In genomic region chr7:66340044-66340443, GRCm38 (mm10) we compare ENCODE assay signal across 16 mouse cellular contexts. TPM values are rescaled to one million over a fixed set of nuclear protein-coding genes. Genes with fewer than 3 reads are reported as not detected.
DNase-seq lines count a peak whose midpoint lies in the region; ATAC-seq and TF ChIP-seq lines count a peak whose summit lies in the region.
"Had no signal": no experiment of that assay in that cellular context is flagged by ENCODE, and none has a peak within 500 bp of the region (broad histone marks: within the 10 kb centered on the region; RNA-seq: fewer than 3 reads in every experiment).

No protein-coding gene starts in this region.

- H3K4me1 ChIP-seq in kidney, embryonic 15.5 days: peaks cover 10% of the 10 kb centered on the region
- no peaks in the 10 kb centered on the region for H3K4me1 ChIP-seq in testis, adult 2 months (ENCODE audit: control insufficient read depth, insufficient read depth, low read length)
- no peaks in the 10 kb centered on the region for H3K4me1 ChIP-seq in cerebellum, adult 2 months (ENCODE audit: control insufficient read depth, insufficient read depth, low read length)
- H3K4me1 ChIP-seq in midbrain, embryonic 14.5 days (ENCODE audit: control insufficient read depth, insufficient read depth, low read length): no peaks in the 10 kb centered on the region
- H3K4me1 ChIP-seq: liver, embryonic 13.5 days; midbrain, embryonic 13.5 days had no signal

- intact Hi-C loops in gastrocnemius, adult 2 months (cut with DNase I): loop anchor here (5.0 kb wide), 1 partner anchor 47 kb away; the partner anchor contains the start of gene Lrrk1
- intact Hi-C loops in gastrocnemius, postnatal 14 days (cut with DNase I; ENCODE audit: low total_unique reads): loop anchor here (5.0 kb wide), 1 partner anchor 33 kb away; no protein-coding TSS in a partner anchor

- H3K9me3 ChIP-seq in kidney, embryonic 15.5 days (replicated peaks): no peaks in the 10 kb centered on the region
- no peaks in the 10 kb centered on the region for H3K9me3 ChIP-seq in midbrain, embryonic 14.5 days (ENCODE audit: control insufficient read depth, low read length)
- H3K9me3 ChIP-seq: liver, embryonic 13.5 days; midbrain, embryonic 13.5 days had no signal

- H3K27ac ChIP-seq in gastrocnemius, adult 2 months: peak overlapping the region; percentile 74
- 0 out of 2 replicates have a peak overlapping the region, but pooled peaks have one; percentile 45 for H3K27ac ChIP-seq in kidney, embryonic 15.5 days
- peak overlapping the region; percentile 60 for H3K27ac ChIP-seq in testis, adult 2 months (ENCODE audit: control insufficient read depth, insufficient read depth, low read depth, low read length)
- H3K27ac ChIP-seq in cerebellum, adult 2 months (ENCODE audit: insufficient read depth, low read length): no peak overlapping the region
- no peak overlapping the region for H3K27ac ChIP-seq in midbrain, embryonic 14.5 days (replicated peaks; ENCODE audit: low read depth, low read length)
- H3K27ac ChIP-seq: liver, embryonic 13.5 days; midbrain, embryonic 13.5 days had no signal

- no peak overlapping the region for H3K4me3 ChIP-seq in gastrocnemius, adult 2 months
- no peak overlapping the region for H3K4me3 ChIP-seq in kidney, embryonic 15.5 days (replicated peaks)
- H3K4me3 ChIP-seq in testis, adult 2 months (ENCODE audit: control insufficient read depth, low read depth, low read length): no peak overlapping the region
- no peak overlapping the region for H3K4me3 ChIP-seq in cerebellum, adult 2 months (replicated peaks; ENCODE audit: insufficient read depth, low read depth, low read length)
- no peak overlapping the region for H3K4me3 ChIP-seq in midbrain, embryonic 14.5 days (replicated peaks; ENCODE audit: low read depth, low read length)
- H3K4me3 ChIP-seq: liver, embryonic 13.5 days; midbrain, embryonic 13.5 days had no signal

- WGBS in kidney, embryonic 15.5 days: 20% methylated on average over 3 of the region's 3 CpGs
- WGBS in cerebellum, adult 2 months: 52% methylated on average over 3 of the region's 3 CpGs
- WGBS in midbrain, embryonic 14.5 days: 67% methylated on average over 3 of the region's 3 CpGs

- no peak for TF ChIP-seq POLR2A in testis, adult 2 months (IDR thresholded peaks at IDR 0.05; ENCODE audit: control insufficient read depth, low read depth, low read length)
- no peak for TF ChIP-seq POLR2A in cerebellum, adult 2 months (IDR thresholded peaks at IDR 0.05; ENCODE audit: borderline replicate concordance, insufficient read depth, low read length)

- DNase-seq in gastrocnemius, adult 2 months: no peak
- DNase-seq in gastrocnemius, postnatal 14 days: no peak
- no peak for DNase-seq in kidney, postnatal 10 days
- DNase-seq in testis, postnatal 10 days (ENCODE audit: low spot score): no peak
- DNase-seq in cerebellum, adult 2 months: no peak
- no peak for DNase-seq in midbrain, embryonic 14.5 days
- DNase-seq: cerebellum, adult 11-12 months; kidney, postnatal 25 days; liver, embryonic 13.5 days had no signal

- ATAC-seq in kidney, embryonic 15.5 days (replicated peaks; ENCODE audit: low FRiP score): 0 out of 2 replicates have a peak, but pooled peaks have one; percentile 52
- no peak for ATAC-seq in midbrain, embryonic 14.5 days (ENCODE audit: low FRiP score, low TSS enrichment)
- ATAC-seq: midbrain, embryonic 13.5 days had no signal

- no peaks in the 10 kb centered on the region for H3K27me3 ChIP-seq in kidney, embryonic 15.5 days
- H3K27me3 ChIP-seq in testis, adult 2 months (ENCODE audit: control insufficient read depth, insufficient read depth, low read length): no peaks in the 10 kb centered on the region
- H3K27me3 ChIP-seq in cerebellum, adult 2 months (ENCODE audit: control insufficient read depth, insufficient read depth, low read length): no peaks in the 10 kb centered on the region; the same call in 1 of the 2 replicates
- no peaks in the 10 kb centered on the region for H3K27me3 ChIP-seq in midbrain, embryonic 14.5 days (ENCODE audit: control insufficient read depth, insufficient read depth, low read length)
- H3K27me3 ChIP-seq: liver, embryonic 13.5 days; midbrain, embryonic 13.5 days had no signal

- TF ChIP-seq CTCF in gastrocnemius, adult 2 months (IDR thresholded peaks at IDR 0.05): no peak
- TF ChIP-seq CTCF in testis, adult 2 months (IDR thresholded peaks at IDR 0.05; ENCODE audit: control insufficient read depth, insufficient read depth, insufficient replicate concordance, low read depth, low read length): no peak
- TF ChIP-seq CTCF in cerebellum, adult 2 months (IDR thresholded peaks at IDR 0.05; ENCODE audit: borderline replicate concordance, insufficient read depth, low read depth, low read length): no peak

- H3K36me3 ChIP-seq in kidney, embryonic 15.5 days: no peaks in the 10 kb centered on the region
- no peaks in the 10 kb centered on the region for H3K36me3 ChIP-seq in testis, adult 2 months (ENCODE audit: control insufficient read depth, insufficient read depth, low read length)
- H3K36me3 ChIP-seq in midbrain, embryonic 14.5 days (ENCODE audit: control insufficient read depth, insufficient read depth, low read length): no peaks in the 10 kb centered on the region
- H3K36me3 ChIP-seq: liver, embryonic 13.5 days; midbrain, embryonic 13.5 days had no signal

- no peak overlapping the region for H3K9ac ChIP-seq in kidney, embryonic 15.5 days
- H3K9ac ChIP-seq in midbrain, embryonic 14.5 days (replicated peaks; ENCODE audit: low read length): no peak overlapping the region
- H3K9ac ChIP-seq: liver, embryonic 13.5 days; midbrain, embryonic 13.5 days had no signal

- H3K4me2 ChIP-seq in kidney, embryonic 15.5 days: no peak overlapping the region
- H3K4me2 ChIP-seq in midbrain, embryonic 14.5 days (ENCODE audit: low read length): no peak overlapping the region
- H3K4me2 ChIP-seq: liver, embryonic 13.5 days; midbrain, embryonic 13.5 days had no signal

RNA-seq across cellular contexts. Expression of gene Gm10974, which starts 25.7 kb away (rescaled TPM):
- total RNA-seq in gastrocnemius, adult 2 months (2021): not detected
- not detected for total RNA-seq in gastrocnemius, postnatal 14 days (2021)
- not detected in 2 replicates for polyA plus RNA-seq in kidney, embryonic 15.5 days (2015; fragmentation: Nextera tagmentation; extraction: Ambion mirVana)
- polyA plus RNA-seq in testis, adult 2 months (2012; rRNA removed): not detected in 2 replicates
- not detected in 2 replicates for polyA plus RNA-seq in cerebellum, adult 2 months (2012; rRNA removed)
- not detected in 2 replicates for polyA plus RNA-seq in midbrain, embryonic 14.5 days (2014; fragmentation: Nextera tagmentation; extraction: Ambion mirVana)
- total RNA-seq: adrenal gland, postnatal 4 days; ES-E14 had no signal
- polyA plus RNA-seq: hindbrain, embryonic 11.5 days; liver, embryonic 13.5 days; midbrain, embryonic 13.5 days; neural tube, embryonic 14.5 days had no signal

RNA-seq across cellular contexts. Expression of gene Lrrk1, which starts 48.1 kb away (rescaled TPM):
- total RNA-seq in gastrocnemius, adult 2 months (2021): 1 to 10 TPM; 3.0 to 6.4 TPM
- total RNA-seq in gastrocnemius, postnatal 14 days (2021): 1 to 10 TPM; 4.8 to 6.9 TPM
- 15.2 and 17.2 TPM in 2 replicates for polyA plus RNA-seq in kidney, embryonic 15.5 days (2015; fragmentation: Nextera tagmentation; extraction: Ambion mirVana)
- 2.3 and 2.4 TPM in 2 replicates for polyA plus RNA-seq in testis, adult 2 months (2012; rRNA removed)
- polyA plus RNA-seq in cerebellum, adult 2 months (2012; rRNA removed): 2.6 TPM in 2 replicates
- polyA plus RNA-seq in midbrain, embryonic 14.5 days (2014; fragmentation: Nextera tagmentation; extraction: Ambion mirVana): 1.3 and 3.6 TPM in 2 replicates

Comparison
In these comparisons a context has a peak if more than half of its experiments do, and no peak if none do; other contexts are left out.
1. H3K27ac ChIP-seq: peak in gastrocnemius, adult 2 months (single experiment), kidney, embryonic 15.5 days (single experiment) and testis, adult 2 months (single experiment); none in cerebellum, adult 2 months (single experiment) and midbrain, embryonic 14.5 days (single experiment).